Mouse (Mus musculus) CH12.LX (cell line): Measurements from ENCODE around the gene Gm14226. TPM values are rescaled to one million over a fixed set of nuclear protein-coding genes. Genes with fewer than 3 reads are reported as not detected.
A peak's percentile ranks its signal among the peaks of the same experiment; 100 is the strongest.

Experiments
- DNase-seq: peaks from one replicate; pipeline ENCODE4 v3.0.0-alpha.2; 2013; ENCODE audit errors: extremely low read depth
- H3K27ac ChIP-seq: 2 replicates; pipeline ENCODE4 v1.5.1; 2012; ENCODE audit warnings: low read depth, mild to moderate bottlenecking, control low read depth, moderate library complexity; ENCODE audit not compliant: insufficient read depth
- H3K27me3 ChIP-seq: replicated peaks from 2 replicates; pipeline ENCODE3; 2012; ENCODE audit warnings: inconsistent platforms
- H3K36me3 ChIP-seq, 2 experiments: replicated peaks in 1 of 2; 2 replicates each; pipeline versions ENCODE3 to v1.6.1; 2012; ENCODE audit warnings: inconsistent platforms in 1 of 2, low read length in 1 of 2, mild to moderate bottlenecking in 1 of 2, mixed read lengths in 1 of 2, moderate library complexity in 1 of 2; ENCODE audit not compliant: control insufficient read depth in 1 of 2, insufficient read depth in 1 of 2
- H3K4me1 ChIP-seq, 2 experiments: 2 replicates each; pipeline ENCODE4 v1.6.1; 2012; ENCODE audit warnings: inconsistent platforms in 1 of 2, moderate library complexity in 1 of 2; ENCODE audit not compliant: insufficient read depth in 2 of 2, control insufficient read depth in 1 of 2
- H3K4me2 ChIP-seq: 2 replicates; pipeline ENCODE4 v1.6.1; 2012; ENCODE audit warnings: low read depth, mild to moderate bottlenecking, control low read depth; ENCODE audit not compliant: poor library complexity, insufficient read depth, severe bottlenecking
- H3K4me3 ChIP-seq, 3 experiments: fragments of 150-350 bp in 1 of 3; sonication (generic) in 1 of 3; replicated peaks in 1 of 3; 2 replicates each; pipeline versions ENCODE3 to v1.5.1; 2011 to 2012; ENCODE audit warnings: low read depth in 2 of 3, low read length in 2 of 3, mild to moderate bottlenecking in 2 of 3, moderate library complexity in 2 of 3, control low read depth in 1 of 3, improper control_type of control experiment in 1 of 3, inconsistent platforms in 1 of 3, mixed read lengths in 1 of 3; ENCODE audit not compliant: poor library complexity in 1 of 3
- H3K79me2 ChIP-seq: replicated peaks from 2 replicates; pipeline ENCODE4 v1.6.1; 2012; ENCODE audit warnings: mild to moderate bottlenecking, moderate library complexity; ENCODE audit not compliant: control insufficient read depth, poor library complexity, insufficient read depth, severe bottlenecking; ENCODE audit errors: extremely low read depth
- H3K9ac ChIP-seq: 2 replicates; pipeline ENCODE4 v1.6.1; 2012; ENCODE audit warnings: low read depth, mild to moderate bottlenecking, control low read depth, moderate library complexity; ENCODE audit not compliant: insufficient read depth
- H3K9me3 ChIP-seq: replicated peaks from 2 replicates; pipeline ENCODE3; 2012; ENCODE audit warnings: low read length, inconsistent platforms, mixed read lengths
- CHD1 ChIP-seq: IDR thresholded peaks from 2 replicates; pipeline ENCODE4 v1.6.1; 2012; ENCODE audit warnings: low read depth, low read length, improper control_type of control experiment, inconsistent platforms
- E2F4 ChIP-seq: IDR thresholded peaks from 2 replicates; pipeline ENCODE4 v1.6.1; 2011; ENCODE audit warnings: low read depth, low read length, improper control_type of control experiment; ENCODE audit not compliant: insufficient replicate concordance
- ELF1 ChIP-seq: IDR thresholded peaks from 2 replicates; pipeline ENCODE4 v1.6.1; 2014; ENCODE audit warnings: low read depth, mild to moderate bottlenecking, inconsistent platforms, low read length, improper control_type of control experiment
- ETS1 ChIP-seq: conservative IDR thresholded peaks from 2 replicates; pipeline ENCODE4 v1.6.1; 2012; ENCODE audit warnings: low read depth, mild to moderate bottlenecking, inconsistent platforms, low read length, improper control_type of control experiment, moderate library complexity
- HCFC1 ChIP-seq: IDR thresholded peaks from 2 replicates; pipeline ENCODE4 v1.6.1; 2012; ENCODE audit warnings: low read depth, mild to moderate bottlenecking, inconsistent platforms, low read length, improper control_type of control experiment
- JUND ChIP-seq: conservative IDR thresholded peaks from 2 replicates; pipeline ENCODE4 v1.6.1; 2011; ENCODE audit warnings: low read depth, low read length, improper control_type of control experiment
- MEF2A ChIP-seq: IDR thresholded peaks from 2 replicates; pipeline ENCODE4 v1.6.1; 2014; ENCODE audit warnings: low read depth, mild to moderate bottlenecking, inconsistent platforms, low read length, improper control_type of control experiment, borderline replicate concordance
- NRF1 ChIP-seq: IDR thresholded peaks from 2 replicates; pipeline ENCODE4 v1.6.1; 2014; ENCODE audit warnings: low read depth, mild to moderate bottlenecking, inconsistent platforms, low read length, improper control_type of control experiment, moderate library complexity
- POLR2AphosphoS2 ChIP-seq: IDR thresholded peaks from 2 replicates; pipeline ENCODE4 v1.6.1; 2011; ENCODE audit warnings: low read depth, low read length, improper control_type of control experiment
- RCOR1 ChIP-seq: conservative IDR thresholded peaks from 2 replicates; pipeline ENCODE4 v1.6.1; 2012; ENCODE audit warnings: low read depth, mild to moderate bottlenecking, inconsistent platforms, low read length, improper control_type of control experiment
- SIN3A ChIP-seq: IDR thresholded peaks from 2 replicates; pipeline ENCODE4 v1.6.1; 2012; ENCODE audit warnings: low read length, improper control_type of control experiment, inconsistent platforms
- SMC3 ChIP-seq: IDR thresholded peaks from 2 replicates; pipeline ENCODE4 v1.6.1; 2011; ENCODE audit warnings: low read depth, low read length, improper control_type of control experiment
- TBP ChIP-seq: conservative IDR thresholded peaks from 2 replicates; pipeline ENCODE4 v1.6.1; 2011; ENCODE audit warnings: low read depth, low read length, improper control_type of control experiment
- USF1 ChIP-seq: IDR thresholded peaks from 2 replicates; pipeline ENCODE4 v1.6.1; 2014; ENCODE audit warnings: low read depth, mild to moderate bottlenecking, inconsistent platforms, low read length, improper control_type of control experiment
- USF2 ChIP-seq: conservative IDR thresholded peaks from 2 replicates; pipeline ENCODE4 v1.6.1; 2011; ENCODE audit warnings: low read depth, low read length, improper control_type of control experiment
- ZC3H11A ChIP-seq: IDR thresholded peaks from 2 replicates; pipeline ENCODE4 v1.6.1; 2012; ENCODE audit warnings: low read depth, mild to moderate bottlenecking, inconsistent platforms, low read length, improper control_type of control experiment
- ZKSCAN1 ChIP-seq: IDR thresholded peaks from 2 replicates; pipeline ENCODE4 v1.6.1; 2012; ENCODE audit warnings: low read depth, inconsistent platforms, low read length, improper control_type of control experiment, borderline replicate concordance
- ZMIZ1 ChIP-seq: IDR thresholded peaks from 2 replicates; pipeline ENCODE4 v1.6.1; 2012; ENCODE audit warnings: low read depth, mild to moderate bottlenecking, inconsistent platforms, low read length, improper control_type of control experiment
- ZNF384 ChIP-seq: IDR thresholded peaks from 2 replicates; pipeline ENCODE4 v1.6.1; 2012; ENCODE audit warnings: low read depth, low read length, improper control_type of control experiment, inconsistent platforms
- dilution Hi-C: fragments of 300-500 bp; cut with MboI; formaldehyde crosslinking; loops from 2 replicates; pipeline ENCODE4 v1.14.3; 2020; ENCODE audit warnings: low sequenced_read_pairs; ENCODE audit not compliant: extremely low pct_unique_long_range_greater_than_20kb, extremely low pct_ligation_motif_present
- in situ Hi-C: fragments of 300-500 bp; cut with MboI; formaldehyde crosslinking; loops from 3 replicates; pipeline ENCODE4 v1.14.3; 2019; ENCODE audit warnings: low sequenced_read_pairs, low pct_ligation_motif_present, low pct_unique_long_range_greater_than_20kb, mixed read lengths
- polyA plus RNA-seq: library from polyadenylated mRNA; unstranded; fragments of >175 nt; gene quantifications from 2 replicates; pipeline ENCODE4 v1.2.1, GENCODE M21; 2012; ENCODE audit warnings: low read depth; ENCODE audit not compliant: insufficient read length
- total RNA-seq, 2 experiments: library from RNA; depleted of rRNA; stranded (reverse); fragments of 300-350 nt in 1 of 2; fragments of >200 nt in 1 of 2; gene quantifications; 2 replicates each; pipeline ENCODE4 v1.2.3; 2012 to 2014

Gm14226 gene
- total and polyA plus RNA-seq, 3 experiments, result not detected

GRCm38 (mm10) chr2:155047452-155048178 lies 29.5 kb downstream of the Gm14226 start (continued):
- TF ChIP-seq ZKSCAN1, result no peak
- TF ChIP-seq E2F4, result no peak
- TF ChIP-seq ZC3H11A, result no peak
- TF ChIP-seq SIN3A, result no peak; the same call in 1 of the 2 replicates
- 0 out of 2 replicates have a peak, but pooled peaks have one; percentile 50 for TF ChIP-seq TBP
- TF ChIP-seq, all 38 proteins: peak for 14

- no peaks in the 10 kb centered on the region for H3K27me3 ChIP-seq
- dilution Hi-C loops, result no loop called here
- DNase-seq, result peak; percentile 54
- H3K4me1 ChIP-seq, result peaks cover 10 to 39% of the 10 kb centered on the region in 2 experiments
- in situ Hi-C loops, result no loop called here
- peak overlapping the region; percentile 53 for H3K4me2 ChIP-seq
- peak overlapping the region; percentile 90 for H3K27ac ChIP-seq
- peaks cover 2 to 26% of the 10 kb centered on the region in 2 experiments for H3K36me3 ChIP-seq
- H3K79me2 ChIP-seq, result peaks cover 15% of the 10 kb centered on the region
- TF ChIP-seq JUND (no peak), USF1 (no peak), ZMIZ1 (no peak), ZNF384 (no peak), HCFC1 (no peak), ELF1 (0 out of 2 replicates have a peak, but pooled peaks have one; percentile 3), MEF2A (peak; percentile 52), ETS1 (peak; percentile 6; the same call in 1 of the 2 replicates), SIN3A (peak; percentile 14; the same call in 1 of the 2 replicates), CHD1 (no peak), TBP (peak; percentile 5; the same call in 1 of the 2 replicates), POLR2AphosphoS2 (no peak), RCOR1 (no peak), NRF1 (no peak), USF2 (no peak), SMC3 (no peak)
- TF ChIP-seq, all 38 proteins: peak for 5
- peak overlapping the region; percentile 63 to 81 (median 70) for H3K4me3 ChIP-seq
- peak overlapping the region; percentile 64 for H3K9ac ChIP-seq
- no peaks in the 10 kb centered on the region for H3K9me3 ChIP-seq
Measured at GRCm38 (mm10) chr2:155050108-155050503, 32.0 kb downstream of the Gm14226 start.
